Mouse (Mus musculus) liver, embryonic 15.5 days (tissue): ENCODE results near the gene Armh3. TPM values are rescaled to one million over a fixed set of nuclear protein-coding genes. Genes with fewer than 3 reads are reported as not detected.

Experiments used
- ATAC-seq: fragments of 200-750 bp; cut with Nextera tagmentation; 2 replicates; pipeline ENCODE4 v1.8.0; 2017; ENCODE audit warnings: moderate number of reproducible peaks, mild to moderate bottlenecking, moderate library complexity; ENCODE audit not compliant: insufficient read depth
- H3K27ac ChIP-seq: fragments of 300-500 bp; sonication (generic); replicated peaks from 2 replicates; pipeline ENCODE4 v1.5.1; 2015; ENCODE audit warnings: mild to moderate bottlenecking, inconsistent platforms
- H3K27me3 ChIP-seq: fragments of 300-500 bp; sonication (generic); 2 replicates; pipeline ENCODE4 v1.6.1; 2015; ENCODE audit warnings: mild to moderate bottlenecking, inconsistent platforms
- H3K36me3 ChIP-seq: fragments of 300-500 bp; sonication (generic); replicated peaks from 2 replicates; pipeline ENCODE4 v1.6.1; 2015; ENCODE audit warnings: moderate library complexity, mild to moderate bottlenecking, inconsistent platforms
- H3K4me1 ChIP-seq: fragments of 300-500 bp; sonication (generic); replicated peaks from 2 replicates; pipeline ENCODE4 v1.6.1; 2015; ENCODE audit warnings: inconsistent platforms
- H3K4me2 ChIP-seq: fragments of 300-500 bp; sonication (generic); 2 replicates; pipeline ENCODE4 v1.6.1; 2015; ENCODE audit warnings: moderate library complexity, mild to moderate bottlenecking, inconsistent platforms
- H3K4me3 ChIP-seq: fragments of 300-500 bp; sonication (generic); replicated peaks from 2 replicates; pipeline ENCODE4 v1.5.1; 2015; ENCODE audit warnings: mild to moderate bottlenecking, inconsistent platforms
- H3K9ac ChIP-seq: fragments of 300-500 bp; sonication (generic); 2 replicates; pipeline ENCODE4 v1.6.1; 2015; ENCODE audit warnings: moderate library complexity, mild to moderate bottlenecking, inconsistent platforms
- H3K9me3 ChIP-seq: fragments of 300-500 bp; sonication (generic); replicated peaks from 2 replicates; pipeline ENCODE4 v1.6.1; 2016; ENCODE audit warnings: inconsistent platforms
- WGBS: fragments of 180-500 bp; shearing (Covaris S2); methylation state at CpG from one replicate; pipeline ENCODE4 v1.1.7; 2015; ENCODE audit warnings: mixed read lengths; ENCODE audit not compliant: insufficient replicate concordance; 5-methylcytosine and 5-hydroxymethylcytosine counted together
- polyA plus RNA-seq: library from polyadenylated mRNA; unstranded; fragments of >200 nt; fragmentation: Nextera tagmentation; extraction: Ambion mirVana; gene quantifications from 2 replicates; pipeline ENCODE4 v1.2.1, GENCODE M21; 2015

Armh3 gene
- polyA plus RNA-seq, 1 experiment from 2014 or later = 4.1 TPM

DNA sequence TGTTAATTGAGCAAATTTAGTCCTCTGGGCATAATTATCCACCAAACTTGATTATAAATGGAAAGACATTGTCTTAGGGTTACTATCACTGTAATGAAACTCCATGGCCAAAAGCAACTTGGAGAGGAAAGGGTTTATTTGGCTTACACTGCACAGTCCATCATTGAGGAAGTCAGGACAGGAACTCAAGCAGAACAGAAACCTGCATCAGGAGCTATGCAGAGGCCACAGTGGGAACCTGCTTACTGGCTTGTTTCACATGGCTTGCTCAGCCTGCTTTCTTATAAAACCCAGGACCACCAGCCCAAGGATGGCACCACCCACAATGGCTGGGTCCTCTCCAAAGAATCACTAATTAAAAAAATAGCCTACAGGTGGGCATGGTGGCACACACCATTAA lies 13.9 kb downstream of the Armh3 start:
- no peak overlapping the region for H3K4me3 ChIP-seq
- H3K4me2 ChIP-seq = no peak overlapping the region
- ATAC-seq = no peak
- no peak overlapping the region for H3K27ac ChIP-seq
- H3K36me3 ChIP-seq = no peaks in the 10 kb centered on the region
- H3K27me3 ChIP-seq = no peaks in the 10 kb centered on the region
- no peaks in the 10 kb centered on the region for H3K9me3 ChIP-seq
- no peak overlapping the region for H3K9ac ChIP-seq
- no peaks in the 10 kb centered on the region for H3K4me1 ChIP-seq

- WGBS = 59% methylated on average over 5 of the region's 5 CpGs
- Histone ChIP-seq H3K9me3 (no peaks in the 10 kb centered on the region), H3K4me2 (no peak overlapping the region), H3K4me3 (no peak overlapping the region), H3K36me3 (no peaks in the 10 kb centered on the region), H3K27ac (no peak overlapping the region), H3K9ac (no peak overlapping the region), H3K4me1 (no peaks in the 10 kb centered on the region), H3K27me3 (no peaks in the 10 kb centered on the region)
- no peak for ATAC-seq
These were observed 37.5 kb downstream of the Armh3 start for GRCm38 (mm10) chr19:45960770-45961169.

DNA sequence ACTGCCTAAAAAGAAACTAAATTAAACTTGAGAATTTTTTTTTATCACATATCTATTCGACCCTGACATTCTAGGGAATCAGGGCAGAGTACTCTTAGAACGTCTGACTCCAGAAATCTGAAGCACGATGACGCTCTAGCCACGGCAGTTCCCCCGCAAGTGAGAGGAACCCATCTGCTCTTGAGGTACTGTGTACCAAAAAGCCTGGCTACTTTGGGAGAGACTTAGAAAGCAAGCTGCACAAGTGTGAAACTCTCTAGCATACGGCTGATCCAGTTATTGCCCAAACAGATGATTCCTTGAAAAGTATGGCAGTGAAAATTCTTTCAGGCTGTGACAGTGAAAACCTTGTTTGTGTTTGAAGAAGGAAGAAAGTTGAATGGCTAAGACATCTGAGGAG lies 41.6 kb downstream of the Armh3 start:
- Histone ChIP-seq H3K4me2 (no peak overlapping the region), H3K27ac (no peak overlapping the region), H3K36me3 (no peaks in the 10 kb centered on the region), H3K9ac (no peak overlapping the region), H3K4me3 (no peak overlapping the region), H3K27me3 (no peaks in the 10 kb centered on the region), H3K4me1 (no peaks in the 10 kb centered on the region), H3K9me3 (no peaks in the 10 kb centered on the region)
- no peak for ATAC-seq
- WGBS = 74% methylated on average over 7 of the region's 7 CpGs

GRCm38 (mm10) chr19:45953286-45953685 lies 45.0 kb downstream of the Armh3 start:
- Histone ChIP-seq H3K9me3 (no peaks in the 10 kb centered on the region), H3K27ac (no peak overlapping the region), H3K4me3 (no peak overlapping the region), H3K9ac (no peak overlapping the region), H3K27me3 (no peaks in the 10 kb centered on the region), H3K4me2 (no peak overlapping the region), H3K36me3 (no peaks in the 10 kb centered on the region), H3K4me1 (no peaks in the 10 kb centered on the region)
- no peak for ATAC-seq
- WGBS = 21% methylated on average over 3 of the region's 3 CpGs

- 68% methylated on average over 6 of the region's 6 CpGs for WGBS
- no peak overlapping the region for H3K4me3 ChIP-seq
- H3K9ac ChIP-seq = no peak overlapping the region
- H3K9me3 ChIP-seq = no peaks in the 10 kb centered on the region
- no peak overlapping the region for H3K4me2 ChIP-seq
- no peaks in the 10 kb centered on the region for H3K27me3 ChIP-seq
- 0 out of 2 replicates have a peak, but pooled peaks cover 7% of the 10 kb centered on the region for H3K36me3 ChIP-seq
- ATAC-seq = no peak
- no peak overlapping the region for H3K27ac ChIP-seq
- H3K4me1 ChIP-seq = no peaks in the 10 kb centered on the region
These were observed 49.1 kb downstream of the Armh3 start for GRCm38 (mm10) chr19:45949236-45949635.

- H3K36me3 ChIP-seq = 0 out of 2 replicates have a peak, but pooled peaks cover 7% of the 10 kb centered on the region
- WGBS = 73% methylated on average over 2 of the region's 2 CpGs
These were observed 50.5 kb downstream of the Armh3 start for GRCm38 (mm10) chr19:45947764-45948163.

DNA sequence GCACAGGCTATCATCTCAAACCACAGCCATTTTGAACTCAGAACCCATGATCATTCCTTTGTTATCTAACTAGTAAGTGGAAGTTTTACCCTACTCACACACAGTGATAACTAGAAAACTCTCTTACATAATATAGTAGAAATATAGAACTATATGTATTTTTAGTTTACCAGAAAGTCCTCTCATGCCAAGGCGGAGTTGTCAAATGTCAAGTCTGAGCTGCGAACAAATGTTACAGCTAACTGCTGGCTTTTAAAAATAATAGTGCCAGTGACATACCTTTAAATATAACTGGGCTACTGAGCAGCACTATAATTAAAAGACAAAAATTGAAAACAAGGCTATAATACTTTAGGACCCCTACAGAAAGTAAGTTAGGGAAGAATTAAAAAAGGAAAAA lies 51.0 kb downstream of the Armh3 start:
- H3K4me2 ChIP-seq = no peak overlapping the region
- no peak overlapping the region for H3K4me3 ChIP-seq
- H3K36me3 ChIP-seq = 0 out of 2 replicates have a peak, but pooled peaks cover 7% of the 10 kb centered on the region
- no peaks in the 10 kb centered on the region; the same call in 1 of the 2 replicates for H3K4me1 ChIP-seq
- H3K9me3 ChIP-seq = no peaks in the 10 kb centered on the region
- H3K9ac ChIP-seq = no peak overlapping the region
- ATAC-seq = no peak
- H3K27ac ChIP-seq = no peak overlapping the region
- WGBS = 85% methylated on average over 2 of the region's 2 CpGs
- no peaks in the 10 kb centered on the region for H3K27me3 ChIP-seq

More at GRCm38 (mm10) chr19:45947764-45948163, 50.5 kb downstream of the Armh3 start:
- Histone ChIP-seq H3K27me3 (no peaks in the 10 kb centered on the region), H3K4me3 (no peak overlapping the region), H3K4me1 (no peaks in the 10 kb centered on the region; the same call in 1 of the 2 replicates), H3K27ac (no peak overlapping the region), H3K9ac (no peak overlapping the region), H3K4me2 (no peak overlapping the region), H3K9me3 (no peaks in the 10 kb centered on the region)
- no peak for ATAC-seq

DNA sequence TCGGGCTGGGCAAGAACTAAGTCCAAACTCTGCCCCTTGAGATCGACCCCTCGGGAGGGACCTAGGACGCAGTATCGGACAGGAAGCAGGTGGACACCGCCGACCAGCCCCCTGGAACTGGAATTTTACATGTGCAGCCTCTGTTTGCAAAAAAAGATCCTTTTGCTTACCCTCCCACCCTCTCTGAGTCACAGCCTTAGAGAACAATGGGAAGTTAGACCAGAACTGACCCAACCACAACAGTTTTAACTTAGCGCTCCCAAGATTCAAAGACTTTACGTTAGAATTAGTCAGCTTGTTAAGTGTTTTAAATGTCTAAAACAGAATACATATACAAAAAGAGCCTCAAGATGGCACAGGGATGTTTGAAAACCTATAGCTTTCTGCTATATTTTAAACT lies 51.7 kb downstream of the Armh3 start:
- no peak overlapping the region for H3K4me3 ChIP-seq
- H3K9me3 ChIP-seq = no peaks in the 10 kb centered on the region
- 0 out of 2 replicates have a peak, but pooled peaks cover 7% of the 10 kb centered on the region for H3K36me3 ChIP-seq
- no peak for ATAC-seq
- H3K27me3 ChIP-seq = no peaks in the 10 kb centered on the region
- H3K4me2 ChIP-seq = no peak overlapping the region
- WGBS = 79% methylated on average over 9 of the region's 9 CpGs
- H3K4me1 ChIP-seq = no peaks in the 10 kb centered on the region; the same call in 1 of the 2 replicates
- no peak overlapping the region for H3K27ac ChIP-seq
- no peak overlapping the region for H3K9ac ChIP-seq

DNA sequence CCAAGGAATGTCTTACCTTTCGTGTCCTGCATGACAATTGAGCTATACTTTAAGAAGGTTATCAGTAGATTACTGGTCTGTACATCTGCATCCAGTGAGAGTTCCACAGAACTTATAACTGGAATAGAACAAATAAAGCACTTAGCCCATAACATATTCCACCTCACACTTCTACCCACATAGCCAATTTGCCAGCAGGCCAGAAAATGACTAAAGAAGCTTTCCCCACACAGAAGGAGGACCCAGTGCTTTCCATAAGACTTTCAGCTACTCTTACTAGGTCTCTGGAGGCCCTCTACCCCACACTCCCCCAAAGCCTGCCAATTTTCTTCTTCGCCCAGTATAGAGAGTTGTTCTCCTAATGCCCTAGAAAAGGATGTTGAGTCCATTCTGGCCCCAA lies 52.3 kb downstream of the Armh3 start:
- no peaks in the 10 kb centered on the region for H3K9me3 ChIP-seq
- H3K9ac ChIP-seq = no peak overlapping the region
- no peaks in the 10 kb centered on the region; the same call in 1 of the 2 replicates for H3K4me1 ChIP-seq
- WGBS = 67% methylated on average over 2 of the region's 2 CpGs
- ATAC-seq = no peak
- H3K4me3 ChIP-seq = no peak overlapping the region
- H3K36me3 ChIP-seq = 0 out of 2 replicates have a peak, but pooled peaks cover 7% of the 10 kb centered on the region
- no peak overlapping the region for H3K4me2 ChIP-seq
- no peak overlapping the region for H3K27ac ChIP-seq
- no peaks in the 10 kb centered on the region for H3K27me3 ChIP-seq

GRCm38 (mm10) chr19:45943758-45944157 lies 54.5 kb downstream of the Armh3 start:
- Histone ChIP-seq H3K27me3 (no peaks in the 10 kb centered on the region), H3K9ac (no peak overlapping the region), H3K4me3 (no peak overlapping the region), H3K4me2 (no peak overlapping the region), H3K4me1 (no peaks in the 10 kb centered on the region; the same call in 1 of the 2 replicates), H3K36me3 (0 out of 2 replicates have a peak, but pooled peaks cover 7% of the 10 kb centered on the region), H3K27ac (no peak overlapping the region), H3K9me3 (no peaks in the 10 kb centered on the region)
- WGBS = 34% methylated on average over 4 of the region's 4 CpGs
- peak; percentile 34; the same call in 1 of the 2 replicates for ATAC-seq

DNA sequence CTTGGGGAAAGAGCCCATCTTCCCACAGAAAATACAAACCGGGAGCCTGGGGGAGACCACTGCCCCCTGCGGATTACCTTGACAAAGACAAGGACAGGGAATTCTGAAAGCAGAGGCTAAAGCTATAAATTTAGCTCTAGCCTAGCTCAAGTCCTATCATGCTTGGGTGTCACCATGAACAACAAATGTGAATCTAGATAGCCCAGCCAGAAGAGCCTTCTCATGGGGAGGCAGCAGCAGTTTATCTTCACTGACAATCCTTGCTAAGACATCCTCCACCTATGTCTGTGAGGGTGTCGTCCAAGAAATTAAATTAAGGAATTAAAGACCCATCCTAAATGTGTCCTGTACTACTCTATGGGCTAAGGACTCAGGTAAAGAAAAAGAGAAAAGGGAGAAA lies 60.2 kb downstream of the Armh3 start:
- H3K27ac ChIP-seq = no peak overlapping the region
- no peaks in the 10 kb centered on the region for H3K9me3 ChIP-seq
- peaks cover 10% of the 10 kb centered on the region; the same call in 1 of the 2 replicates for H3K4me1 ChIP-seq
- H3K9ac ChIP-seq = no peak overlapping the region
- WGBS = 35% methylated on average over 3 of the region's 3 CpGs
- no peak for ATAC-seq
- no peak overlapping the region for H3K4me2 ChIP-seq
- no peak overlapping the region for H3K4me3 ChIP-seq
- no peaks in the 10 kb centered on the region for H3K27me3 ChIP-seq
- peaks cover 7% of the 10 kb centered on the region; the same call in 1 of the 2 replicates for H3K36me3 ChIP-seq

- Histone ChIP-seq H3K27ac (no peak overlapping the region), H3K4me1 (peaks cover 10% of the 10 kb centered on the region; the same call in 1 of the 2 replicates), H3K27me3 (no peaks in the 10 kb centered on the region), H3K4me2 (no peak overlapping the region), H3K9me3 (no peaks in the 10 kb centered on the region), H3K36me3 (peaks cover 9% of the 10 kb centered on the region; the same call in 1 of the 2 replicates), H3K9ac (no peak overlapping the region), H3K4me3 (no peak overlapping the region)
- ATAC-seq = no peak
- 52% methylated on average over 9 of the region's 9 CpGs for WGBS
These were observed 60.8 kb downstream of the Armh3 start for GRCm38 (mm10) chr19:45937530-45937929.
